Mouse (Mus musculus): Measurements from ENCODE around the gene Umod. TPM values are rescaled to one million over a fixed set of nuclear protein-coding genes. Genes with fewer than 3 reads are reported as not detected.

Umod gene
- total and polyA plus RNA-seq, 3 experiments: not detected

DNA sequence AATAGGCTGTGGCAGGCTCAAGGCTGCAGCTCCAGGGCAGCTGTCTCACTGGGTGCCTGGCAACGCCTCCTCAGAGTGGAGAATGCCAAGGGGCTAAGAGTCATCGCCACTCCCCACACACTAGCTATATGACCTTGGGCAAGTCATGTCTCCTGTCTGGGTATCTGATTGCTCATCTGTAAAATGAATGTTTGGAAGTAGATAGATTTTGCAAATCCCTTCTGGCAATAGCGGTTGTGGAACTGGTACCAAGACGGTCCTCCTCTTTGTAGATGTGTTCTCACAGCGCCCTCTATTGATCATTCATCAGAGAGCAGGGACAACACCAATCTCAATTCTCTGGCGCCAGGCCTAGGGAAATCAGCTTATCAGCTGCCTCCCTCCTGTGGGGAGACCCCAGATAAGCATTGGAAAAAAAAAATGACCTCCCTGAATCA is 51.9 kb downstream of the Umod start (continued):
- no peak for TF ChIP-seq GABPA (IDR thresholded peaks at IDR 0.05; ENCODE audit: low read depth, low read length)
- no peak for TF ChIP-seq ETS1 (IDR thresholded peaks at IDR 0.05; ENCODE audit: low read depth, low read length)
- TF ChIP-seq JUND (IDR thresholded peaks at IDR 0.05; ENCODE audit: low read depth, low read length): no peak
- no peak for TF ChIP-seq TAL1 (IDR thresholded peaks at IDR 0.05; ENCODE audit: low read length)
- no peak for TF ChIP-seq RCOR1 (IDR thresholded peaks at IDR 0.05; ENCODE audit: low read depth, low read length)
- TF ChIP-seq E2F4 (IDR thresholded peaks at IDR 0.05; ENCODE audit: borderline replicate concordance, low read depth, low read length): no peak
- no peak for TF ChIP-seq CHD2 (IDR thresholded peaks at IDR 0.05; ENCODE audit: low read length)
- peak; percentile 60 for TF ChIP-seq GATA1 (IDR thresholded peaks at IDR 0.05; ENCODE audit: low read depth, low read length)
- TF ChIP-seq BHLHE40 (IDR thresholded peaks at IDR 0.05; ENCODE audit: borderline replicate concordance, low read depth, low read length): no peak
- no peak for TF ChIP-seq MYC (IDR thresholded peaks at IDR 0.05; ENCODE audit: low read depth, low read length)
- TF ChIP-seq MYB (IDR thresholded peaks at IDR 0.05; ENCODE audit: low read depth, low read length): no peak
- no peak for TF ChIP-seq TBP (IDR thresholded peaks at IDR 0.05; ENCODE audit: low read depth, low read length)
- no peak for TF ChIP-seq MAX (IDR thresholded peaks at IDR 0.05; ENCODE audit: low read length)

DNA sequence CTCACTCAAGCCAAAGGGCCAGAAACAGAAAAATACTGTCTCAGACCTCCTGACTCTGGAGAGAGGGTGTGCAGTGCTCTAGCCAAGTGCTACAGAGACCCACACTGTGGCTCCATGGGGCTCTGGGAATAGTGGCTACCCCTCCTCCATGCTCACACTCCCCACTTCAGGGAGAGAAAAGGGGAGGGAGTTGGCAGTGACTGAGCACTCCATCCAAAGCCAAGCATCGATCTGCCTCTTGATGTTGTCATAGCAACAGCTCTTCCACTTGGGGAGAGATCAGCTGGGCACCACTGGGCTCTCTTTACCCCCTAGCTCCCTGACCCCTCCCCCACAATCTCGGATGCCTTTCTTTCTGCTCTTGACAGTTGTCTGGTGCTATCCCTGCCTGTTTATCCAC is 58.4 kb downstream of the Umod start:
- Histone ChIP-seq H3K27ac (ENCODE audit: control insufficient read depth, low read depth, low read length) (no peak overlapping the region), H3K36me3 (ENCODE audit: control insufficient read depth in 1 of 2, insufficient read depth in 2 of 2, low read length in 2 of 2) (no peaks in the 10 kb centered on the region), H3K4me3 (ENCODE audit: control insufficient read depth in 1 of 2, insufficient read depth in 1 of 2, low read depth in 2 of 2, low read length in 2 of 2) (no peak overlapping the region), H3K79me2 (ENCODE audit: control insufficient read depth, insufficient read depth, low read length, poor library complexity) (no peaks in the 10 kb centered on the region), H3K9ac (ENCODE audit: control insufficient read depth, low read depth, low read length, poor library complexity, severe bottlenecking) (no peak overlapping the region), H3K4me1 (ENCODE audit: control insufficient read depth in 1 of 2, insufficient read depth in 2 of 2, low read length in 2 of 2) (no peaks in the 10 kb centered on the region), H3K27me3 (ENCODE audit: control insufficient read depth in 1 of 2, insufficient read depth in 2 of 2, low read length in 2 of 2) (no peaks in the 10 kb centered on the region), H3K9me3 (replicated peaks; ENCODE audit: insufficient read depth, low read length) (no peaks in the 10 kb centered on the region)
- DNase-seq (ENCODE audit: low read depth, low spot score): no peak
- TF ChIP-seq KAT2A (conservative IDR thresholded peaks at IDR 0.05; ENCODE audit: low read depth, low read length) (no peak), MYB (IDR thresholded peaks at IDR 0.05; ENCODE audit: low read depth, low read length) (no peak), ETS1 (IDR thresholded peaks at IDR 0.05; ENCODE audit: low read depth, low read length) (no peak), EP300 (IDR thresholded peaks at IDR 0.05; ENCODE audit: low read depth in 1 of 2, low read length in 2 of 2) (no peak), ZNF384 (IDR thresholded peaks at IDR 0.05; ENCODE audit: low read depth, low read length) (no peak), GABPA (IDR thresholded peaks at IDR 0.05; ENCODE audit: low read depth, low read length) (no peak), TAL1 (IDR thresholded peaks at IDR 0.05; ENCODE audit: low read length) (no peak), ZKSCAN1 (IDR thresholded peaks at IDR 0.05; ENCODE audit: low read depth, low read length) (no peak), BHLHE40 (IDR thresholded peaks at IDR 0.05; ENCODE audit: borderline replicate concordance, low read depth, low read length) (no peak), MAFK (IDR thresholded peaks at IDR 0.05; ENCODE audit: borderline replicate concordance, low read depth, low read length) (no peak), SMC3 (IDR thresholded peaks at IDR 0.05; ENCODE audit: low read depth, low read length) (no peak)

DNA sequence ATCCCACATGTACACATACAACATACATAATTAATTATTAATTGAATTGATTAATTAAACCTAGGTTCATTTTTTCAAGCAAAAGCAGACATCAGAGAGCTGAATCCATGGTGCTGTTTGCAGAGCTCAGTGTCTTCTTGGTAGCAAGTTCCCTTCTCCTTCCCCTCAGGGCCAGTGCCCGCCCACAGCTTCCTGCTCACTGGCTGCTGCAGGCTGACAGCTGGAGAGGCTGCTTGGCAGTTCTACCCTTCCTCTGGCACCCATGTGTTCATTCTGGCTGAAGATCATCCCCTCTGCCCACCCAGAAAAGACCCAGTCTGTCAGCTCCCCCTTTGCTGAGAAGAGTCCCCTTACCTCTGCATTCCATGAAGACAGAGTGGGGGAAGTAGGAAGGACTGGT is 60.6 kb downstream of the Umod start:
- TF ChIP-seq CTCF (IDR thresholded peaks at IDR 0.05 in 2 of 3, conservative IDR thresholded peaks at IDR 0.05 in 1 of 3; ENCODE audit: control insufficient read depth in 1 of 3, insufficient read depth in 1 of 3, low read depth in 2 of 3, low read length in 3 of 3, poor library complexity in 1 of 3, severe bottlenecking in 1 of 3): no peak
- no peak for TF ChIP-seq RAD21 (IDR thresholded peaks at IDR 0.05; ENCODE audit: low read depth, low read length)

More for the DNA sequence above, 60.6 kb downstream of the Umod start:
- H3K4me3 ChIP-seq (ENCODE audit: control insufficient read depth in 1 of 2, insufficient read depth in 1 of 2, low read depth in 2 of 2, low read length in 2 of 2): no peak overlapping the region
- DNase-seq (ENCODE audit: low read depth, low spot score): no peak
- H3K27me3 ChIP-seq (ENCODE audit: control insufficient read depth in 1 of 2, insufficient read depth in 2 of 2, low read length in 2 of 2): no peaks in the 10 kb centered on the region
- H3K27ac ChIP-seq (ENCODE audit: control insufficient read depth, low read depth, low read length): no peak overlapping the region
- no peak overlapping the region for H3K9ac ChIP-seq (ENCODE audit: control insufficient read depth, low read depth, low read length, poor library complexity, severe bottlenecking)
- H3K79me2 ChIP-seq (ENCODE audit: control insufficient read depth, insufficient read depth, low read length, poor library complexity): no peaks in the 10 kb centered on the region
- no peaks in the 10 kb centered on the region for H3K9me3 ChIP-seq (replicated peaks; ENCODE audit: insufficient read depth, low read length)
- H3K36me3 ChIP-seq (ENCODE audit: control insufficient read depth in 1 of 2, insufficient read depth in 2 of 2, low read length in 2 of 2): no peaks in the 10 kb centered on the region
- no peaks in the 10 kb centered on the region for H3K4me1 ChIP-seq (ENCODE audit: control insufficient read depth in 1 of 2, insufficient read depth in 2 of 2, low read length in 2 of 2)
